Mouse (Mus musculus): Measurements from ENCODE around the gene Erg.

Gene Erg

GRCm38 (mm10) chr16:95447896-95448295 lies 138.5 kb downstream of the Erg start:
- no peak for DNase-seq (ENCODE audit: extremely low read depth, insufficient read length, low spot score)

GRCm38 (mm10) chr16:95446368-95446767 lies 140.0 kb downstream of the Erg start:
- no peak for DNase-seq (ENCODE audit: extremely low read depth, insufficient read length, low spot score)

- DNase-seq (ENCODE audit: extremely low read depth, insufficient read length, low spot score): no peak
Observed at GRCm38 (mm10) chr16:95442023-95442422, 144.4 kb downstream of the Erg start.

GRCm38 (mm10) chr16:95441179-95441578 lies 145.2 kb downstream of the Erg start:
- no peak for DNase-seq (ENCODE audit: extremely low read depth, insufficient read length, low spot score)

- DNase-seq (ENCODE audit: extremely low read depth, insufficient read length, low spot score): no peak
Observed at GRCm38 (mm10) chr16:95440334-95440733, 146.1 kb downstream of the Erg start.

GRCm38 (mm10) chr16:95439794-95440193 lies 146.6 kb downstream of the Erg start:
- no peak for DNase-seq (ENCODE audit: extremely low read depth, insufficient read length, low spot score)

GRCm38 (mm10) chr16:95438848-95439540 lies 147.4 kb downstream of the Erg start:
- DNase-seq (ENCODE audit: extremely low read depth, insufficient read length, low spot score): no peak

GRCm38 (mm10) chr16:95436611-95437010 lies 149.8 kb downstream of the Erg start:
- no peak for DNase-seq (ENCODE audit: extremely low read depth, insufficient read length, low spot score)

GRCm38 (mm10) chr16:95436051-95436450 lies 150.3 kb downstream of the Erg start:
- DNase-seq (ENCODE audit: extremely low read depth, insufficient read length, low spot score): no peak

GRCm38 (mm10) chr16:95434434-95434833 lies 152.0 kb downstream of the Erg start:
- no peak for DNase-seq (ENCODE audit: extremely low read depth, insufficient read length, low spot score)

GRCm38 (mm10) chr16:95432540-95432971 lies 153.8 kb downstream of the Erg start:
- DNase-seq (ENCODE audit: extremely low read depth, insufficient read length, low spot score): no peak

GRCm38 (mm10) chr16:95429851-95430250 lies 156.5 kb downstream of the Erg start:
- DNase-seq (ENCODE audit: extremely low read depth, insufficient read length, low spot score): no peak

GRCm38 (mm10) chr16:95428239-95428638 lies 158.2 kb downstream of the Erg start:
- DNase-seq (ENCODE audit: extremely low read depth, insufficient read length, low spot score): no peak

GRCm38 (mm10) chr16:95427512-95427911 lies 158.9 kb downstream of the Erg start:
- DNase-seq (ENCODE audit: extremely low read depth, insufficient read length, low spot score): no peak

- DNase-seq (ENCODE audit: extremely low read depth, insufficient read length, low spot score): no peak
Observed at GRCm38 (mm10) chr16:95422658-95423073, 163.7 kb downstream of the Erg start.

GRCm38 (mm10) chr16:95421235-95421886 lies 165.0 kb downstream of the Erg start:
- DNase-seq (ENCODE audit: extremely low read depth, insufficient read length, low spot score): no peak

- DNase-seq (ENCODE audit: extremely low read depth, insufficient read length, low spot score): no peak
Observed at GRCm38 (mm10) chr16:95415921-95416320, 170.5 kb downstream of the Erg start.

GRCm38 (mm10) chr16:95415372-95415771 lies 171.0 kb downstream of the Erg start:
- no peak for DNase-seq (ENCODE audit: extremely low read depth, insufficient read length, low spot score)

- no peak for DNase-seq (ENCODE audit: extremely low read depth, insufficient read length, low spot score)
Observed at GRCm38 (mm10) chr16:95413401-95413959, 172.9 kb downstream of the Erg start.

- no peak for DNase-seq (ENCODE audit: extremely low read depth, insufficient read length, low spot score)
Observed at GRCm38 (mm10) chr16:95408096-95408495, 178.3 kb downstream of the Erg start.

- no peak for DNase-seq (ENCODE audit: extremely low read depth, insufficient read length, low spot score)
Observed at GRCm38 (mm10) chr16:95405496-95405895, 180.9 kb downstream of the Erg start.

GRCm38 (mm10) chr16:95403453-95403852 lies 182.9 kb downstream of the Erg start:
- no peak for DNase-seq (ENCODE audit: extremely low read depth, insufficient read length, low spot score)
